Mouse (Mus musculus) heart, postnatal 0 days (tissue): ENCODE results near the gene Map3k12.

Experiments
- CTCF ChIP-seq: IDR thresholded peaks from 2 replicates; pipeline ENCODE4 v1.5.1; 2016; ENCODE audit warnings: antibody characterized with exemption, control low read depth, low read depth
- EP300 ChIP-seq: IDR thresholded peaks from 2 replicates; pipeline ENCODE4 v1.6.1; 2016; ENCODE audit warnings: antibody characterized with exemption, low read depth

DNA sequence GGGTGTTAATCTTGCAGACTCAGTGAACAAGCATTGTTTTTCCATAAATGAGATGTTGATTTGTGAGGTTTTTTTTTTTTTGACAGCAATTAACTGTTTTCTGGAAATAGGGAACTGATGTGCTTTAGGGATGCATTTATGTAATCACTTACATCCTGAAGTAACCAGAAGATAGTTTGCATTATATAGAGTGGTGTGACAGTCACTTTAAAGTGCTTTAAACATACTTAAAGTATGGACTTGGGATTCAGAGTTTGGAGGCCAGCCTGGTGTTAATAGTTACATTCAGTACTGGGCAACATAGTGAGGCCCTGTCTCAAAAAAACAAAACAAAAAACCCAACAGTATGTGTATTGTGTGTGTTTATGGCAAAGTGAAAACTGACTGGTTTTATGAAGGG, 45.1 kb downstream of the Map3k12 start:
- TF ChIP-seq CTCF = no peak
- no peak for TF ChIP-seq EP300
